Mouse (Mus musculus): ENCODE data around the gene Amigo2.
"Not testable (repeated sequence)": the region's sequence is repeated elsewhere in the genome, so short reads cannot be mapped to it uniquely, and the experiment has no call there.

Gene Amigo2

GRCm38 (mm10) chr15:97216843-97217242 lies 30.2 kb downstream of the Amigo2 start:
- DNase-seq = no peak

GRCm38 (mm10) chr15:97212501-97213477 lies 34.3 kb downstream of the Amigo2 start:
- DNase-seq = no peak

GRCm38 (mm10) chr15:97209754-97210153 lies 37.3 kb downstream of the Amigo2 start:
- not testable (repeated sequence) for DNase-seq

- DNase-seq = no peak
These were observed 40.6 kb downstream of the Amigo2 start for GRCm38 (mm10) chr15:97206506-97206905.

- DNase-seq = no peak
These were observed 41.3 kb downstream of the Amigo2 start for GRCm38 (mm10) chr15:97205776-97206175.

- DNase-seq = no peak
These were observed 42.2 kb downstream of the Amigo2 start for GRCm38 (mm10) chr15:97204889-97205288.

- DNase-seq = no peak
These were observed 50.4 kb downstream of the Amigo2 start for GRCm38 (mm10) chr15:97196644-97197043.

- DNase-seq = peak; percentile 53
These were observed 51.5 kb downstream of the Amigo2 start for GRCm38 (mm10) chr15:97195628-97196027.

All from kidney, postnatal 36 days (tissue).